Mouse (Mus musculus): ENCODE measurements around the gene Rere. TPM values are rescaled to one million over a fixed set of nuclear protein-coding genes. Genes with fewer than 3 reads are reported as not detected.

Gene Rere
- total RNA-seq, 2 experiments from 2014 or later = 89.9 to 102 TPM

GRCm38 (mm10) chr4:150338906-150339650, 57.6 kb downstream of the Rere start:
- DNase-seq (ENCODE audit: low spot score in 2 of 2) = peak; percentile 49 to 62

GRCm38 (mm10) chr4:150340796-150341525, 59.5 kb downstream of the Rere start:
- no peak for DNase-seq (ENCODE audit: low spot score in 2 of 2)

- no peak for DNase-seq (ENCODE audit: low spot score in 2 of 2)
Measured at GRCm38 (mm10) chr4:150344526-150344925, 63.1 kb downstream of the Rere start.

GRCm38 (mm10) chr4:150346651-150347386, 65.4 kb downstream of the Rere start:
- DNase-seq (ENCODE audit: low spot score in 2 of 2) = no peak

- no peak for DNase-seq (ENCODE audit: low spot score in 2 of 2)
Measured at GRCm38 (mm10) chr4:150347387-150347672, 65.9 kb downstream of the Rere start.

- no peak for DNase-seq (ENCODE audit: low spot score in 2 of 2)
Measured at GRCm38 (mm10) chr4:150349680-150350101, 68.2 kb downstream of the Rere start.

GRCm38 (mm10) chr4:150351419-150352075, 70.1 kb downstream of the Rere start:
- no peak for DNase-seq (ENCODE audit: low spot score in 2 of 2)

GRCm38 (mm10) chr4:150352736-150353135, 71.3 kb downstream of the Rere start:
- DNase-seq (ENCODE audit: low spot score in 2 of 2) = no peak

GRCm38 (mm10) chr4:150353376-150353900, 72.0 kb downstream of the Rere start:
- DNase-seq (ENCODE audit: low spot score in 2 of 2) = no peak

GRCm38 (mm10) chr4:150355801-150356200, 74.4 kb downstream of the Rere start:
- no peak for DNase-seq (ENCODE audit: low spot score in 2 of 2)

GRCm38 (mm10) chr4:150361986-150362691, 80.7 kb downstream of the Rere start:
- no peak for DNase-seq (ENCODE audit: low spot score in 2 of 2)

- no peak for DNase-seq (ENCODE audit: low spot score in 2 of 2)
Measured at GRCm38 (mm10) chr4:150362858-150363257, 81.4 kb downstream of the Rere start.

GRCm38 (mm10) chr4:150364786-150365185, 83.3 kb downstream of the Rere start:
- no peak for DNase-seq (ENCODE audit: low spot score in 2 of 2)

GRCm38 (mm10) chr4:150366510-150367208, 85.2 kb downstream of the Rere start:
- DNase-seq (ENCODE audit: low spot score in 2 of 2) = no peak

- peak; percentile 57 to 71 for DNase-seq (ENCODE audit: low spot score in 2 of 2)
Measured at GRCm38 (mm10) chr4:150371580-150372380, 90.3 kb downstream of the Rere start.

- no peak for DNase-seq (ENCODE audit: low spot score in 2 of 2)
Measured at GRCm38 (mm10) chr4:150372631-150373041, 91.2 kb downstream of the Rere start.

- DNase-seq (ENCODE audit: low spot score in 2 of 2) = peak in 1 of 2 experiments; percentile 14
Measured at GRCm38 (mm10) chr4:150373111-150374109, 92.0 kb downstream of the Rere start.

All from left cerebral cortex, adult 18-20 months (tissue).